Mouse (Mus musculus) kidney, postnatal 14 days (tissue): Measurements from ENCODE around the gene Glb1.
A peak's percentile ranks its signal among the peaks of the same experiment; 100 is the strongest.

Experiments
- DNase-seq: peaks from one replicate; pipeline ENCODE4 v3.0.0; 2022; ENCODE audit warnings: mixed read lengths

The Glb1 gene

GRCm38 (mm10) chr9:114395258-114395657 lies 5.6 kb upstream of the Glb1 start:
- no peak for DNase-seq

GRCm38 (mm10) chr9:114399680-114400079 lies 1.2 kb upstream of the Glb1 start:
- no peak for DNase-seq

DNA sequence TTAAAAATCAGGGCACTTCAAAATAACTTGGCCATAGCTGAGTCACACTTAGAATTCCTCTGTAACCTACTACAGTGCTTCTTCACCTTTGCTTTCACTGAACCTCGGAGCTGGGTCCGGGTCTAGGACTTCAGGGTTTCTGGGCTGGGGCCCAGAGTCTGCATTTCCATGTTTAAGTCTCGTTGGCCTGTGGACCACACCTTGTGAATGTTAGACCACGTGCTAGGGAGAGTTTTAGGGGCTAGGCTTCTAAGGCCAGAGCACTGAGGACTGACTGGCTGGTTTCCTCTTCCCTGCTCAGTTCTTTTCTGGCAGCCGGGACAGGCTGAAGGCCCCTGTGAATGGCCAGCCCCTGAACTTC lies 308 bp upstream of the Glb1 start:
- DNase-seq: no peak

GRCm38 (mm10) chr9:114401685-114402080 lies 807 bp downstream of the Glb1 start:
- DNase-seq: peak; percentile 55

DNA sequence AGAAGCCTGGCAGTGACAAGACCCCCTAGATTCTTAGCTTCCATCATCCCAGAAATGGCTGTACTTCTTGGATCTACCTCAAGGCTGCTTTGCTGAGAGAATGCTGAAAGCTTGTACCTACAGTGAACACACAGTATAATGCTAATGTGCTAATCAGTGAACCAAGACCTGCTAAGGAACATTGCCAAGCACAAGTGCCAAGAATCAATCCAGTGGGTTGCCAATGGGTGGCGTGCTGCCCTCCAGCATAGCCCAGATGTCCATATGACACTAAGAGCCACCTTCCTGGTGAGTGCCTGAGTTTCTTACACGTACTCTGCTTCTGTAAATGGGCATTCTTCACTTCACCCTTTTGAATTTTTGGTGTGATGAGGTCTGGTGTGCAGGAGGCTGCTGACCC lies 6.8 kb downstream of the Glb1 start:
- peak; percentile 77 for DNase-seq

DNA sequence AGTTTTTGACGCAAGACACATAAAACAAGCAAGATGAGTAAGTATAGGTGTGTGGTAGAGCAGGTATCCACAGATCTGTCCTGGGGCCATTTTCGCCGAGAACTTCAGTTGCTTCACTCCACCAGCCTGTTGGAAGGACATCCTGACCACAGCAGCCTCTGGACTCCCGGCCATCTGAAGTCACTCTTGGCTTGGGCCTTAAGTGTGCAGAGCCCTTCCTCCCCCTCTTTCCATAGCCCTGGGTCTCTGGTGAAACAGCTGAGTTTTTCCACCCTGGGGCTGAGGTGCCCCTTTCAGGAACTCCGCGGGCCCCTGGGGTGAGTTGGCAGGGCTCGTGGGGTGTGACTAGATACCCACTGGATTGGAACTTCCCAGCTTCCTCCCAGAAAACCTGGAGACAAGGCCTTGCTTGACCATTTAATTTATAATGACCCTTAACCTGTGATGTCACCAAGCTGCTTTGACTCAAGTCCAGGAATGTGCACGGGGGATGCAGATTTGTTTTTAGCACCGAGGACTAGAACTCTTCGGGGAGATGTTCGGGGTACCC lies 9.5 kb downstream of the Glb1 start:
- peak; percentile 31 for DNase-seq

DNA sequence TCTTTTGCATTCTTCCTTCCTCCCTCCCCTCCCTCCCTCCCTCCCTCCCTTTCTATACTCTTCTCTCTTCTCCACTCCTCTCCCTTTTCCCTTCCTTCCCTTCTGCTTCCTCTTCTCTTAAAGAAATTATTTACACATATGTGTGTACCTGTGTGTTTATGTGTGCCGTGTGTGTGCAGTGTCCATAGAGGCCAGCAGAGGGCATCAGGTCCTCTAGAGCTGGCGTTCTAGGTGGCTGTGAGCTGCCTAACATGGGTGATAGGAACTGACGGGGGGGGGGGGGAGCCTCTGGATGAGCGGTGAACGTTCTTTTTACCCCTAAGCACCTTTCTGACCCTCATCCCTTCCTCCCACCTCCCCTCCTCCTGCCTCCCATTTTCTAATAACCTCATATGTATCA lies 10.4 kb downstream of the Glb1 start:
- no peak for DNase-seq

DNA sequence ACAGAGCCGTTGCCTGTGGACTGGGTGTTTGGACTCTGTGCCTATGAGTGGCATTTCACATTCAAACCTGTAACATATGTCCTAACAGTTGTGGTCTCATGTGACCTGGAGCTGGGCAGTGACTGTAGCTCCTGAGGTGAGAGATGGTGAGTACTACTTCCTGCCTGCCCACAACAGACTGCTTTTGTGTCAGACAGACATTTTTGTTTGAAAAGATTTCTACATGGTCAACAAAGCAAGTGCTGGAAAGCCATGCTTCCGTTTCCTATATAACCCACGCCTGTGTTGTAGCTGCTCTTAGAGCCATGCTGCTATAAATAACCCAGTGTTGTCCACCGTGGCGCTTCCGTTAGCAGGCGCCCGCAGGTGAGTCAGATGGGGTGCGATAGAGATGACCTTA lies 11.5 kb downstream of the Glb1 start:
- no peak for DNase-seq

DNA sequence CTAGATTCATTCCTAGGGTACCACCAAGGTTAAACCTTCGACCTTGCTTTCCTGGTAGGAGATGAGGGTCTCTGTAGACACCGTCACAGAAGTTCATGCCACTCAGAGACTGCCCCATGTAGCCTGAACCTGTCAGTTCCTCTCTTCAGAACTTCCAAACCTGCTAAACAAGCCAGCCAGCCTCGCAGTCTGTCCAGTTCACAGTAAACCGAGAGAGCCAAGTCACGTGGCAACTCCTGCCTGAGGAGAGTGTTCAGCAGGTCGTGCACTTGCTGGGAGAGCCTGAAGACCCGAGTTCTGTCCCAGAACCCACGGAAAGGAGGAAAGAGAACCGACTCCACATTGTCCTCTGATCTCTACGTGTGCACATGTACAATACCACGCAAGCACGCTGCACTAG lies 13.0 kb downstream of the Glb1 start:
- peak; percentile 50 for DNase-seq

DNA sequence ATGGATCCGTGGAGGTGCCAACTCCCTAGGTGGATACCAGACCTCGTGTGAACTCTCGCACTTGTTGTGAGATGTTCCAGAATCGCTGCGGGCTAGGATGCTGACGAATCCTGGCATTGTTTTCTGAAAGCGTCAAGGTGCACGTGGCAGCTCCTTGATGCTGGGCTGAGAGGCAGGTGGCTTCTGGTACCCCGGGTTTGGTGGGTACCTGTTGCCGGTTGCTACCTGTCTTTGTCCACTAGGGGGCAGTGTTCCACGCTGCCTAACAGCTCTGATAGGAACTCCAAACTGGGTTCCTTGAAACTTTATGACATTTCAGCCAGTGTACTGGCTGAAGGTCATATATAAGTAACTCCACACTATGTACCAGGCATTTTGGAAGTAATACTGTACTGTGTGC lies 14.8 kb downstream of the Glb1 start:
- DNase-seq: peak; percentile 63

- DNase-seq: peak; percentile 51
These were observed 16.0 kb downstream of the Glb1 start for GRCm38 (mm10) chr9:114416646-114417517.

- DNase-seq: peak; percentile 49
These were observed 17.3 kb downstream of the Glb1 start for GRCm38 (mm10) chr9:114418187-114418586.

DNA sequence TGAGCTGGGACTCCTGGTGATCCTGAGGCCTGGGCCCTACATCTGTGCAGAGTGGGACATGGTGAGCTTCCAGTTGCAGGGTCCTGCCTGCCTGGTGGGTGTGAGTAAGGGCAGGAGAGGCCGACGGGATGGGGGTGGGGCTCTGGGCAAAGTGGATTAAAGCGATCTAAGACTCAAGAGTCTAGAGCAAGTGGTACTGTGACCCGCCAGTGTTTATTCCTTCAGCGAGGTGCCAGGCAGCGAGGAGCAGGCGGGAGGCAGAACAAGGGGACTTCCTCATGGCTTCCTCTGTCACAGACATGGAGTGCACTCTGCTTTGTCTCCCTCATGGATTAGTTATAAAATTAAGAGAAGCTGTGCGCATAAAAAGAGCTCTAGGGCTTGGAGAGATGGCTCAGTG lies 19.6 kb downstream of the Glb1 start:
- no peak for DNase-seq

DNA sequence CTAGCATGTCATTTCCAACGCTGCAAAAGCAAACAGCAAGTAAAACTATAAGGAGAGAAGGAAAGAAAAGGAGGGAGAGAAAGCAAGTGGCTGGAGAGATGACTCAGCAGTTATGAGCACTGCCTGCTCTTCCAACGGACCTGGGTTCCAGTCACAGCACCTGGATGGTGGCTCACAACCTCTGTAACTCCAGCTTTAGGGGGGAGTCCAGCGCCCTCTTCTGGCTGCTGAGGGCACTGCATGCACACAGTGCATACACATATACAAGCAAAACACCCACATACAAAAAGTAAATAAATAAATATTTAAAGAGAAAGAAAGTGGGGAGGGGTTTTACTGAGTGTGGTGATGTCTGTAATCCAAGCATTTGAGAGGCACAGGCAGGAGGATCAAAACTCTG lies 20.2 kb downstream of the Glb1 start:
- DNase-seq: no peak

GRCm38 (mm10) chr9:114421797-114422196 lies 20.9 kb downstream of the Glb1 start:
- no peak for DNase-seq

DNA sequence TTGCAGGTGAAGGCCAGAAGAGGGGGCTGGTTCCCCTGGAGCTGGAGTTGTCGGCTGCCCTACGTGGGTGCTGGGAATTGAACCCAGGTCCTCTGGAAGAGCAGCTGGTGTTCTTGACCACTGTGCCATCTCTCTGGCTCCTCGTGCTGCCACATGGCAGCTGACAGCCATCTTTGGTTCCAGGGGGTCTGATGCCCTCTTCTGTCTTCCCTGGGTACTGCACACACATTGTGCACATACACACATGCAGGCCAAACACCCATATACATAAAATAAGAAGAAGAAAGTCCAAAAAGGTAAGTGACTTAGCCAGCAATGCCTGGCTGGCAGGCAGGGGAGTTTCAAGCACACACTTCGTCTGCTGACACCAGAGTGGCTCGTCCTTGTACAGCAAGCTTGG lies 24.7 kb downstream of the Glb1 start:
- no peak for DNase-seq

GRCm38 (mm10) chr9:114426201-114426600 lies 25.3 kb downstream of the Glb1 start:
- DNase-seq: peak; percentile 37

GRCm38 (mm10) chr9:114427425-114427824 lies 26.5 kb downstream of the Glb1 start:
- no peak for DNase-seq

DNA sequence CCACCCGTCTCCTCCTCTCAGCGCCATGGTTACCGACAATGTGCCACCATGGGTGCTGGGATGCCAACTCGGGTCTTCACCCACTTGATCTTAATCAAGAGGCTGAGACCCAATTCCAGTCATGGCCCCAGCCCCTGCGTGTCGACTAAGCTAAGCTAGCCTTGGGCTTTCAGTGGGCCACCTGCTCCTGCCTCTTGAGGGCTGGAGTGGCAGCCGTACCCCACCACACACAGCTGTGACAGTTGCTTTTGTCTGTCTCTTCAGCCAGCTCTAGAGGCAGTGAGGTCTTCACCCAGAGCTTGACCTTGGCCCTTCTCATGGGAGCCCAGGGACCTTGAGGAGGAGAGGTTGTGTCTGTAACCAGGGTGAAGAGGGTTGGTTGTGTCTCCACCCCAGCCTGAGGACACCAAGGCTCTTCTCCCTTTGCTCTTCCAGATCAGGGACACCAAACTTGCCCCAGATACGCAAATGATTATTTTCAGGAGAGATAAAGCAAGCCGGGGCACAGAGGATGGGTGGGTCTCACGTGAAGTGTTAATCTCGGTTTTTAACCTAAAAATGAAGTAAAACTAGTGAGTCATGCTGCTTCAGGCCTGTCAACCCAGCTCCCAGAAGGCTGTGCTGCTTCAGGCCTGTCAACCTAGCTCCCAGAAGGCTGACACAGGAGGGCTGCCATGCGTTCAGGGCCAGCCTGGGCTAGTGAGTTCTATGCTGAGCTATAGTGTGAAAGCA lies 27.4 kb downstream of the Glb1 start:
- DNase-seq: no peak

DNA sequence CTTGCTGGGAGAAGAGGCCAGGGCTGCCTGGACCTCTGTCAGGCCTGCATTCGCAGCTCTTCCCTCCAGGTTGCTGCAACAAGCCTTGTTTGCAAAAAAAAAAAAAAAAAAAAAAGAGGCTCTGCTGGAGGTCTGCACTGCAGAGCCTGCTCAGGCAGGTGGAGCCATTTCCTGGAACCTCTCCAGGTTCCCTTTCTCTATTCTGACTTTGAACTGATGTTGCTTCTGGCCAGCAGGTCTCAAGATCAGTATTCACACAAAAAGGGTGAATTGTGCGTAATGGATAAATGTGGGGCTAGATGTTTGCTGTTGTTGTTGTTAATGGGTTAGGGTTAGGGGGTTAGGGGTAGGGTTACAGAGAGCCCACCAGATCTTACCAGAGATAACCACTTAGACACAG lies 34.8 kb downstream of the Glb1 start:
- DNase-seq: peak; percentile 23

DNA sequence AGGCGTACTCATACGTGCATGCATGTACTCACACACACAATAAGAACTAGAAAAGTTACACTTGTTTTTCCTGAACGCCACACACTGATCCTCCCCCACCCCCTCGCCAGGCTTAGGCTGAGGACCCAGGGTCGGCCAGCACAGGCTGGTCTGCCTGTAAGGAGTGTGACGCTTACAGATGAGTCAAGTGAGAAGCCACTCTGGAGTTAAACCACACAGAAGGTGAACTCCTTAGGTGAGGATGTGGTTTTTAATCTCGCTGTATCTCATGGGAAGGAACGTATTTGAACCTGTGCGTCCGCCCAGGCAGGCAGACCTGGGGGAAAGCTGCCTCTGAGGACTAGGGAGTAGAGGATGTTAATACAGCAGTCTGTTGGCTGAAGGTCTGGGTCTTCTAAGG lies 39.7 kb downstream of the Glb1 start:
- DNase-seq: no peak

DNA sequence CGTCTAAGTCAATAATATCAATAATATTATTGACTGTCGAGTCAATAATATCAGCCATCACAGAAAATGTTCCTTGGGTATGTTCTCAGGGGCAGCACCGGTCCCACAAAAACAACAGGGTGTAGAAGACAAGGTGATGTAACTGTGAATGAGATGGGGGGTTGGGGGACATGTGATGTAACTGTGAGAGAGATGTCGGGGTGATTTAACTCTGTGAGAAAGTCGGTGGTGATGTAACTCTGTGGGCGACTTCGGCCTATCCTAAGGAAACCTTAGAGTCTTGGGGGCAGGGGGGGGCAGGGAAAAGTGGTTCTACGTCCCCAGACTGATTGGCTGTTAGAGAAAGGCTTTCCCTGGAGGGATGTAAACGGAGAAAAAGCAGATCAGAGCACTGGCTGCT lies 41.3 kb downstream of the Glb1 start:
- DNase-seq: no peak

DNA sequence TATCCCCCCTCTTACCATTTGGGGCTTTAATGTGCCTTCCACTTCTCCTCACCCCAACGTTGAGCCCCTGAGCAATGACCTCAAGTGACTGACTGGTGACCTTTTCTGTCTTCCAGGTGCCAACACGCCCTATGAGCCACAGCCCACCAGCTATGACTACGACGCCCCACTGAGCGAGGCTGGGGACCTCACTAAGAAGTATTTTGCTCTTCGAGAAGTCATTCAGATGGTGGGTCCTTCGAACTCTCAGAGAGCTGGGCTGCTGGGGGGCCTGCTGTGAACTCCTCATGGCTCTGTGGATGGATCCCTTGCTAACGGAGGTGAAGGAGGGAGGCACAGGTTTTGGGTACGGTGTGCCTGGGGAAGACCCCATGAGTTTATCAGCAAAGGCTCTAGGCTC lies 42.0 kb downstream of the Glb1 start:
- no peak for DNase-seq

GRCm38 (mm10) chr9:114443351-114443750 lies 42.5 kb downstream of the Glb1 start:
- DNase-seq: no peak
